Mouse (Mus musculus) hematopoietic multipotent progenitor cell, adult 10-12 weeks (in vitro differentiated cells): Measurements from ENCODE around the gene Cyb561a3. TPM values are rescaled to one million over a fixed set of nuclear protein-coding genes. Genes with fewer than 3 reads are reported as not detected.

Experiments
- polyA plus RNA-seq: library from polyadenylated mRNA; stranded (reverse); fragments of >175 nt; gene quantifications from 2 replicates; pipeline ENCODE4 v1.2.3, GENCODE M21; 2012; ENCODE audit warnings: low replicate concordance

Gene Cyb561a3
- polyA plus RNA-seq, result 54.8 and 100 TPM in 2 replicates

GRCm38 (mm10) chr19:10576690-10577561 is at the start of gene Cyb561a3, which contains the start of gene Tmem138:
Cyb561a3 (plus strand) TSS chr19:10577172.
Tmem138 (minus strand) TSS chr19:10577362.

GRCm38 (mm10) chr19:10555624-10556510 is 21.1 kb upstream of the Cyb561a3 start, which contains the start of gene Tmem216:
Tmem216 (minus strand) TSS chr19:10556238.

GRCm38 (mm10) chr19:10605293-10605900 is 28.4 kb downstream of the Cyb561a3 start, which contains the start of the genes Ddb1 and Tkfc:
Ddb1 (plus strand) TSS chr19:10605327.
Tkfc (minus strand) TSS chr19:10605654.

GRCm38 (mm10) chr19:10634106-10634871 is 57.3 kb downstream of the Cyb561a3 start, which contains the start of gene Vwce:
Vwce (plus strand) TSS chr19:10634213.

Other genes with a start within 250 kb of the Cyb561a3 start
- gene Syt7, start 188.1 kb upstream of the Cyb561a3 start, polyA plus RNA-seq, result 0.02 and 0.26 TPM in 2 replicates
- gene Lrrc10b, start 119.7 kb upstream of the Cyb561a3 start, polyA plus RNA-seq, result 0.07 TPM in 1 of 2 replicates, not detected in the other
- 0.96 and 3.8 TPM in 2 replicates for gene Ppp1r32, start 94.2 kb upstream of the Cyb561a3 start, polyA plus RNA-seq
- 30.0 and 84.1 TPM in 2 replicates for gene Cpsf7, start 51.9 kb upstream of the Cyb561a3 start, polyA plus RNA-seq
- gene Sdhaf2, start 51.0 kb upstream of the Cyb561a3 start, polyA plus RNA-seq, result 6.4 and 8.7 TPM in 2 replicates
- 0.73 and 0.96 TPM in 2 replicates for gene Tmem216, start 20.9 kb upstream of the Cyb561a3 start, polyA plus RNA-seq
- gene Tmem138, start 190 bp downstream of the Cyb561a3 start, polyA plus RNA-seq, result 2.3 and 4.2 TPM in 2 replicates
- gene Ddb1, start 28.2 kb downstream of the Cyb561a3 start, polyA plus RNA-seq, result 9.1 and 12.8 TPM in 2 replicates
- 1.0 and 2.6 TPM in 2 replicates for gene Tkfc, start 28.5 kb downstream of the Cyb561a3 start, polyA plus RNA-seq
- 0.16 and 0.22 TPM in 2 replicates for gene Vwce, start 57.0 kb downstream of the Cyb561a3 start, polyA plus RNA-seq
- gene Pga5, start 100.9 kb downstream of the Cyb561a3 start, polyA plus RNA-seq, result not detected in 2 replicates
- 48.2 and 86.5 TPM in 2 replicates for gene Vps37c, start 111.6 kb downstream of the Cyb561a3 start, polyA plus RNA-seq
- gene Cd5, start 161.8 kb downstream of the Cyb561a3 start, polyA plus RNA-seq, result 65.3 and 138 TPM in 2 replicates